Mouse (Mus musculus): Measurements from ENCODE around the gene Pfkfb3.

The Pfkfb3 gene

GRCm38 (mm10) chr2:11429538-11429937 is 124.3 kb downstream of the Pfkfb3 start:
- DNase-seq (ENCODE audit: low spot score in 2 of 2) = peak; percentile 33 to 64

DNA sequence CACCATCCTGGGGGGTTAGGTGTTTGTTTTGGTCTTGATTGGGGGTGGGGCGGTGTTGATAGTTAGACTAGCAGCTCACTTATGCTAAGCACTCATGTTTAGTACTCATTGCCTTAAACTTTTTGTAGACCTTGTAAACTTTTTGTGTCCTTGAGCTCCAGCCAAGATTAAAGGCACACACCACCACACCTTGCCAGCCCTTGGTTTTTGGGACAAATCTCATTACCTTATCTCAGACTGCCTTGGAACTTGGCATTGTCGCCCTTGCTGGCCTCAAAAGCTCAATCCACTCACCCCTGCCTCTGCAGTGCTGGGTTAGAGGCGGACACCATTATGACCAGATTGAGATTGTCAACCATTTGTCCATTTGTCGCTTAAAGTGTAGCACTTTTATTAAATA is 125.3 kb downstream of the Pfkfb3 start:
- no peak for DNase-seq (ENCODE audit: low spot score in 2 of 2)

DNA sequence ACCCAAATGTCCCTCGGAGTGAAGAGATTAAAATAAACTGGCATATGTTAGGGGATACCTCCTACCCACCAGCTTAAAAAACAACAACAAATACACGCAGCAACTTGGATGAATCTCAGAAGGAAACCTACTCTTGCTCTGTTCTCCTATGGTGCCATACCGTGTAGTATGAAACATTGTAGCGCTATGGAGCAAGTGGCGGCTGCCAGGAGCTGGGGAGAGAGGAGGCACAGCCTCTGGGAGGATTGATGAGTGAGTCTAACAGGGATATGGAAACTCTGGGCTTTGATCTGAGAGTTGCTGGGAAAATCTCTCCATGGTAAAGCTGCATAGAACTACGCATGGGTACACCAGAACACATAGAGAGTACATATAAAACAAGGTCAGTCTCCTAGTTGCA is 126.3 kb downstream of the Pfkfb3 start:
- DNase-seq (ENCODE audit: low spot score in 2 of 2) = no peak

GRCm38 (mm10) chr2:11426379-11426778 is 127.5 kb downstream of the Pfkfb3 start:
- DNase-seq (ENCODE audit: low spot score in 2 of 2) = no peak

DNA sequence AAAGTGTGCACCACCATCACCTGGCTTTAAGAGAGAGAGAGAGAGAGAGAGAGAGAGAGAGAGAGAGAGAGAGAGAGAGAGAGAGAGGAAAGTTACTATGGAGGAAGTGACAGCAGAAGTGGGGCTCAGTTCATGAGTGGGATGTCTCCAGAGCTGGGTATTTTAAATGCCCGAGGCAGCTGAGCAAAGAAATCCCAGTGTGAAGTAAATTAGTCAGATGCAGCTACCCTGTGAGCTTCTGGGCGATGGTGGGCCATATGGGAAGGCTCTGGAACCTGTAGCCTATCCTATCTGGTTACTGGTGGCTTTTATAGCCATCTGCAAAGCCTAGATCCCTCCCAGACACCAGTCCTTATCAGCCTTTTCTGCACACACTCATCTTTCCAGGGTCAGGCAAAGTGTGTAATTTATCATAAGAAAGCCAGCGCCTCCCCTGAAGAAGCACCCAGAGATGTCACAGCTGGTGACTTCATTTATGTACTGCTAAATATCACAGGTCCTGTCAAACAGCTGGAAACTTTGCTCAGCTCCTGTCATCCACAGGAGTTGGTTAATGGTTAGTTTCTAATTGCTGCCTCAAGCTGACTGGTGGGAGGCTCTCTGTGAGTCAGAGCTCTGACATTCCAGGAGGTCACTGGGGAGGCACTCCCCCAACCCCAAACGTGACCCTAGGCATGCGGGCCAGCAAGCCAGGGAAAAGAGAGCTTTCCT is 128.3 kb downstream of the Pfkfb3 start:
- DNase-seq (ENCODE audit: low spot score in 2 of 2) = peak in 1 of 2 experiments; percentile 8

DNA sequence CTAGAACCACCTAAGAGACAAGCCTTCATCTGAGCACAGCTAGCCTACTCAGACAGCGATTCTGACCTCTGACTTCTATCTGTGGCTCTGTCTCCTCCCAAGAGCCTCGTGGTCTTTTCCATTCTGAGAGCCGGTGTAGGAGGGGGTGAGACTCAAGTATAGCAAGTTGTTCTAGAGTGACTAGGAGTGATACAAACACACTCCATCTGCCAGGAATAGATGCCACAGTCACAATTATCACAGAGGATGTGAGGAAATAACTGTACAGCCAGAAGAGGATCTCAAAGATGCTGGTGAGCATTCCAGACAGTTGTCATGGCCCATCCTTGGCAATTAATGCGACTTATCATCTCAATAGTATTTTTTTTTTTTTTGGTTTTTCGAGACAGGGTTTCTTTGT is 129.6 kb downstream of the Pfkfb3 start:
- DNase-seq (ENCODE audit: low spot score in 2 of 2) = no peak

- no peak for DNase-seq (ENCODE audit: low spot score in 2 of 2)
These were observed 130.5 kb downstream of the Pfkfb3 start for GRCm38 (mm10) chr2:11423421-11423820.

DNA sequence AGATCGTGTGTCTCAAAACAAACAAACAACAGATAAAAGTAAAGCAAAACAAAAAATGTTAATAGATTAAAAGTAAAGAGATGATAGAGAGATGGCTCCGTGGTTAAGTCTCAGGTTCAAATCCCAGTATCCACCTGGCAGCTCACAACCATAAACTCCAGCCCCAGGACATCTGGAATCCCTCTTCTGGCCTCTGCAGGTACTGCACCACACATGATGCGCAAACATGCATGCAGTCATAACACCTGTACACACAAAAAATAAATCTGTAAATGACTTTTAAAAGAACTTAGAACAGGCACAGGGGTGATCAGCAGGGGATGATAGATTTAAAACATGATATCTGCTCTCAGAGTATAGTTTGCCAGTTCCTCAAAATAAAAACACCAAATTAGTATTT is 131.5 kb downstream of the Pfkfb3 start:
- DNase-seq (ENCODE audit: low spot score in 2 of 2) = no peak
